Mouse (Mus musculus): ENCODE measurements around the gene Ikbip.

Ikbip gene

DNA sequence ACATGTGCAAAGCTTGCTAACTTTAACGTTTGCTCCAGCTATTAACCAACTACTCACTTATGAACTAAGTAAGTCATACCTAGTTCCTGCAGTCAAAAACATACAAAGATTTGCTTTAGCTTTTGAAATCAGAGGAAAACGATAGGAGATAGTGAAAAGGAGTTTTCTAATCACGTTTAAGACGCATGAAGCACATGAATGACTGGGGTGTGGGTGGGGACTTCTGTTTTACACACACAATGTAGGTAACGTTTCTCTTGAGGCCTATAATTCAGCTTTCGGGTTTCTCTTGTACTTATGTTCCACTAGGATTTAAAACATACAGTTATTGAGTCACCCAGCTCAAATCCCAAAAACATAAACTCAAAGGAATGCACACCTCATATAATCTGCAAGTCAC, 39.9 kb downstream of the Ikbip start:
- DNase-seq (ENCODE audit: low read depth) = peak; percentile 26

DNA sequence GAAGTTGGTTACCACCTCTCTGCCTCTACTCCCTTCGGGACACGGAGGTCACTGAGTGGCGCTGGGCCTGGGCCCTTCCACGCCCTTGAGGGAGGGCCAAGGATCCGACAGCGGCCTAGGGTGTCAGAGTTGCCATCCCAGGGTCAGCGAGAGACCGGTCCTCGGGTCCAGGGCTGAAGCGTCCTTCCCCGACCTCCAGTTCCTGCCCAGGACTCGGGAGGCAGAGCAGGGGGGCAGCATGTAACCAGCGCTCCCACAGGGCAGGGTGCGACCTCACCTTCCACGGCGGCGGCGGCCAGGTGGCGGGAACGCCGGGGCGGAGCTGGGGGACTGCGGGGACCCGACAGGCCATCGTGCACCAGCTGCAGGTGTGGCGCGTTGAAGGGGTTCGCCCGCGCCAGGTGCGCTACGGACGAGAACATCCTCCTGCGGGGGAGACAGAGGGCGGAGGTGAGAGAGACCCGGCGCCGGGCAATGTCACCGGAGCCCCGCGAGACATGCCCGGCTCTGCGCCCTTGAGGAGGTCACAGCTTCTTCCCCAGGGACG, 40.6 kb downstream of the Ikbip start:
- peak; percentile 45 for DNase-seq (ENCODE audit: low read depth)

DNA sequence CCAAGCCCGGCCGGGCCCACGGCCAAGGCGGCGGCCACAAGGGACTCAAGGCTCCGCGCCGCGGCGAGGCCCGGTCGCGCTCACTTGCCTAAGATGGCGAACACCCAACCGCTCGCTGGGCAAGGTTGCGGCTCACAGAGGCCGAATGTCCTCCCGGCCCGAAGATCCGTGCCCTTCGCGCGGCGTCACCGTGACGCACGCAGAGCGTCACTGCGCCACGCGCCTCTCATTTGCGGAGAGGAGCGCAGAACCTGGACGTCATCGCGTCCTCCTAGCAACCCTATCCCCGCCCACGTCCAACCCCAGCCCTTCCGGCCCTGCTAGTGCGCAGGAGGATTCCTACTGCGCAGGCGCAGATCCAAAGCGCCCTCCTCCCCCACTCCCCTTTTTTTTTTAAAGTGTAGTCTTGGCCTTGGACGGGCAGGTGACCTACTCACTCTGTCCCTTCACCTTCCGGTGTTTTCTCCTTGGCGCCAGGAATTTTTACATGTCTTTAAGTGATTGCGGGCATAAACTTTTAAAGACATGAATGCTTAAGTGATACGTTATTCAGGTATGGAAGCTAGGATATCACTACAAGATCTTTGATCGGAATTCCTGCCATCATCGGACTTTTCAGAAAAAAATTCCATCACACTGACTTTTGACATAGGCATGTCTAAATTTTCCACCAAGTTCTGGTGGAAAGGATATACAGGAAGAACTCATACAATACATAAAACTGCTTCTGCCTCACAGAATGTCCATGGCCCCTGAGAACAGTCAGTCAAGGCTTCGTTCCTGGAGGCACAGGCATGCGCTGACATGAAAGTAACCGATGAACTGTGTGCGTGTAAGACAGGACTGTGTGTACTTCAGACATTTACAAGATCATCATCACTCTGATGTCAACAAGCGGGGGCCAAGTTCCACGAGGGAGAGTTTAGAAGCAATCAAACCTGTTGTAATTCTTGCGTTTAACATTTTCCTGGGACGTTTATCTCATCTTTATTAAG, 41.4 kb downstream of the Ikbip start, which contains the start of gene Slc25a3:
Gene Slc25a3 (minus strand): TSS at position 232 of the 995 bp plus-strand sequence.
- DNase-seq (ENCODE audit: low read depth) = peak; percentile 100

DNA sequence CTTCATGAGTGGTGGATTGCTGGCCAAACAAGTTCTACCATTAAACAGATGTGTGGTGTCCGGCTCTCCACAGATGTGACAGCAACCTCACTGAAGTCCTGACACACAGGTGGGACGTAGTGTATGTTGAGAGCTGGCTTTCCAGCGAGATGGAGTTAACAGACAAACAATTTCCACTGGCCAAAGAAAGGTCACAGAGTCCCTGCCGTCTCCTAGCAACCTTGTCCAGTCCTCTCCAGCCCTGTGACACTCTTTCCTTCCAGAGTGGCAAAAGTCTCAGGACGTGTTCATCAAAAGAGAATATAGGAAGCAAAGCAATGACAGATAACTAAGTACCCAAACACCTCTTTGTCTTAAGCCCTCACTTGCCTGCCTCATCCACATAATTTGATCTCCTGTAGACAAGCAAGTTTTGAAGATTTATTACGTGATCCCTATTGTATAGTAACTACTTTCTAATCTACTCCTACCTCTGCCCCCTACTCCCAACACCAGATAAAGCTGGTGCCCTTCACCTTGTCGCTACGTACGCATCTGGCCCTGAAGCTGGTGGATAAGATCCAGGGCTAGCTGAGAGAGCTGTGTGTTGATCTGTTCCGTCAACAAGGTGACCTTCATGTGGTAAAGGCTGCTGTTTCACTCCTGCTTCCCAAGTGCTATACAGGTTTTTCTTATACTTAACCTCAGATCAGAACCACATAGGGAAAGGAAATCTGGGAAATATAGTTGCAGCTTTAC, 44.0 kb downstream of the Ikbip start:
- no peak for DNase-seq (ENCODE audit: low read depth)

DNA sequence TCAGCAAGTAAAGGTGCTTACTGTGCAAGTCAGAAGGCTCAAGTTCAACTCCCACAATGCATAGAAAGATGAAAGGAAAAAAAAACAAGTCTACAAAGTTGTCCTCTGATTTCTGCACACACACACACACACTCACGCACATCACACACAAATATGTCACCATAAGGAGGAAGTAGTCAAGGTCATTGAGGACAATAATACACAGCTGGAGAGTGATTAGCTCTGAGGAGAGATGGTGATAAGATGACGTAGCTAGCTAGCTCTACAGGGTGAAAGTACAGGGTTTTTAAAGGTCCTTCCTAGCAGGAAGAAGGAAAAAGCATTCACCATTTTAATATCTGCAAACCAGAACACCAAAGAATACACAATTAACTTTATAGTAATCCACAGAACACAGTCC, 44.7 kb downstream of the Ikbip start:
- no peak for DNase-seq (ENCODE audit: low read depth)

DNA sequence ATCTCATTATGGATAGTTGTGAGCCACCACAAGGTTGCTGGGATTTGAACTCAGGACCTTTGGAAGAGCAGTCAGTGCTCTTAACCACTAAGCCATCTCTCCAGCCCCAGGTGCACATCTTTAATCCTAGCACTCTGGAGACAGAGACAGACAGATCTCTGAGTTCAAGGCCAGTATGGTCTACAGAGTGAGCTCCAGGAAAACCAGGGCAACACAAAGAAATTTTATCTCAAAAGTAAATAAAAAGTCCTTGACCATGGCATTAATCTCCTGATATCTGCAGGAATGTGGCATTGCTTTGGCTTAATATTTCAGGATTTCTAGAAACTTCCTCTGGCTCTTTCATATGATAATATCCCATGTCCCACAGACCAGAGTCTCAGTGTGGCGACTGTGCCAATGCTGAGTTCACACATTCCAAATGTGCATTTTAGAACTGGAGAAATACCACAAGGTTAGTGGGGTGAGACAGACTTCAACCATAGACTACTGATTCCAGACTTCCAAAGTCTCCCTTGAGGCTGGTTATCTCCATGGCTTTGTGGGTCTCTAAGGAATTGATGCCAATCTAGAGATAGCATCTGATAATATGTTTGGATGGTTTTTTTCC, 45.9 kb downstream of the Ikbip start:
- DNase-seq (ENCODE audit: low read depth) = no peak

DNA sequence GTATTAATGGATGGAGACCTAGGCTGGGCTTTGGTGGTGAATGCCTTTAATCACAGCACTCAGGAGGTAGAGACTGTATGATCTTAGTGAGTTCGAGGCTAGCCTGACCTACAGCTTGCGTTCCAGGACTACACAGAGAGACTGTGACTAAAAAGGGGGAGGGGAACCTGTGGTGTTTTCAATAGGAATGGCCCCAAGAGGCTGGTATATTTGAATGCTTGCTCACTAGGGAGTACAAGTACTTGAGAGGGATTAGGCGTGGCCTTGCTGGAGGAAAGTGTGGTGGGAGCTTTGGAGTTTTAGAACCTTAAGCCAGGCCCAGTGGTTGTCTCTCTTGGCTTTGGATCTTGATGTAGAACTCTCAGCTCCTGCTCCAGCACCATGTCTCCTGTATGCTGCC, 48.1 kb downstream of the Ikbip start:
- DNase-seq (ENCODE audit: low read depth) = no peak

DNA sequence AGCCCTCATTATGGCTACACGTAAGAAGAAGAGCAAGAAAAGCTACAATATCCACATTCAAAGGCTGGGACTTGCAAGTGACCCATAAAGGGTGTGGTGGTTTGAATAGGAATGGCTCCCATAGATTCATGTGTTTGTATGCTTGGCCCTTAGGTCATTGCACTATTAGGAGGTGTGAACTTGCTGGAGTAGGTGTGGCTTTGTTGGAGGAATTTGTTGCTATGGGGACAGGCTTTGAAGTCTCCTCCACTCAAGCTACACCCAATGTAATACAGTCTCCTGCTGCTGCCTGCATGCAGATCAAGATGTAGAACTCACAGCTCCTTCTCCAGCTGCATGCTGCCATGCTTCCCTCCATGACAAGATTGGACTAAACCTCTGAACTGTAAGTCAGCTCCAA, 48.8 kb downstream of the Ikbip start:
- no peak for DNase-seq (ENCODE audit: low read depth)

DNA sequence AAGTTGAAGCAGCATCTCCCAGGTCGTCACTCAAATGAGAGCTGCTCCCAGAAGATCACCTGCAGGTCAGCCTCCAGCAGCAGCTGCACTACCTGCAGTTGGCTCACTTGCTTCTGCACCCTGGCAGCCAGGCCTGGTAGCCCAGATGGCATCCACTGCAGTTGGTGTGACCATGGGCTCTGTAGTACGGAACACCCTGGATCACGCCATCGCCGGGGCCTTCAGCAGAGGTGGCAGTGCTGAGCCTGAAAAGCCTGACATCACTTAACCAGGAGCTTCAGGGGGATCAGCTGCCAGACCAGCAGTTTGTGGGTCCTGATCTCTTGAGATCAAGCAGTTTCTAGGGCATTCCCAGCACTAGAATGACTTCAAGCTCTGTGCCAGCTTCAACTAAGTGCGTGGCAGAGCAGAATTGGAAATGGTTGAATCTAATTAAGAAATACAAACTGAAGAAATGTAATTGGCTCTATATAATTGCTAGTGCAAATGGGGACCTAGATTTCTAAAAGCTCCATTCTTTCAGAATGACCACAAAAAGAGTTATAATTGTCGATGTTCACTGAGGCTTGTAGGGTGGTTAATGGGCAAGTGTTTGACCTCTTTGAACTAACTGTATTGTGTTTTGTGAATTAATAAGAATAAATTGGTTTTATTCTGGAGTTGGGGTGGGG, 52.7 kb downstream of the Ikbip start:
- no peak for DNase-seq (ENCODE audit: low read depth)

DNA sequence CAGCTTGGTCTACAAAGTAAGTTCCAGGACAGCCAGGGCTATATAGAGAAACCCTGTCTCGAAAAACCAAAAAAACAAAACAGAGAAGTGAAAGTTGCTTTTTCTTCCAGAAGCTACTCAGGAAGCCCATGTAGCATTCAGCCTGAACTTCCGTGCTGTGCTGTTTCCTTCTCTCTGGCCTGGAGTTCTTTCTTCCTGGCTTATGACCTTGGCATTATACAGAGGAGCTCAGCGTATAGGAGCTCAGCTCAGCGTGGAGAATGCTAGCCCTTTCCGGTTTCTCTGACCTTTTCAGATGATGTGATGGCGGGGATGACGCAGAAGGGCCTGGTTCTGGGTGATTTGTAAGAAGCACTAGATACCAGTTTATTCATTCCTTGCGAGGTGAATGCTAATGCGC, 54.7 kb downstream of the Ikbip start:
- no peak for DNase-seq (ENCODE audit: low read depth)

DNA sequence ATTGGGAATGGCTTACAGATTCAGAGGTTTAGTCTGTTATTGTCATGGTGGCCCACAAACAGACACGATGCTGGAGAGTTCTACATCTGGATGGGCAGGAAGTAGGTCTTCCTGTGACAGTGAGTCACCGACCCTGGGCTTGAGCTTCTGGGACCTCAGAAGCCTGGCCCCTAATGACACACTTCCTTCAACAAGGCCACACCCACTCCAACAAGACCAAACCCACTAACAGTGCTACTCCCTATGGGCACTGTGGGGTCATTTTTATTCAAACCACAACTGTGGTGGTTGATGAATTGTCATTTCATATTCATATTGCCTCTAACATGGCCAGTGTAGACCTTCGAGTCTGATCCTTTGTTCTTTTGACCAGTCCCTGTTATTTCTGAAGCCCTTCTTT, 55.6 kb downstream of the Ikbip start:
- peak; percentile 44 for DNase-seq (ENCODE audit: low read depth)

DNA sequence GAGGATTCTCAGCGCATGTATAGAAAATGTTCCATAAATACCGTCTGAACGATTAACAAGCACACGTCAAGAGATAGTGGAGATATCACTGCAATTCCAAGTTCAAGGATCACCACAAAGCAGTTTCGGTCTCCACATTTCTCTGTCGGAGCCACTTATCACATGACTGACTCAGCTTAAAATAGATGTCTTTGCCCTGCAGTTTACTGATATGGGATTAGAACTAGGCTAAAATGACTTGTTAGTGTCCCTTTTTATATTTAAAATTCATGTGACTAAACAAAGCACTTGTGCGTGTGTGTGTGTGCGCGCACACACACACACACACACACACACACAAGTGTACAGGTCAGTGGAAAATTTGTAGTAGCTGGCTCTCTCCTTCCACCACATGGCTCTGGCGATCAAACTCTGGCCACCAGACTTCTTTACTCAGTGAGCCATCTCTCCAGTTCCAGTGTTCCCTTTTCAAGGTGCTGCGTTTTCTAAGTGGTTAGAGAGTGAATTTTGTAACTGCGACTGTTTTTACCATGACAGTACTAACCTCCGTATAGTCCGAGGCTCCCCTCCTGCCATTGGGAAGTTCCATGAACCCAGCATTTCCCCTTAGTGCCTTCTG, 56.5 kb downstream of the Ikbip start:
- DNase-seq (ENCODE audit: low read depth) = no peak

DNA sequence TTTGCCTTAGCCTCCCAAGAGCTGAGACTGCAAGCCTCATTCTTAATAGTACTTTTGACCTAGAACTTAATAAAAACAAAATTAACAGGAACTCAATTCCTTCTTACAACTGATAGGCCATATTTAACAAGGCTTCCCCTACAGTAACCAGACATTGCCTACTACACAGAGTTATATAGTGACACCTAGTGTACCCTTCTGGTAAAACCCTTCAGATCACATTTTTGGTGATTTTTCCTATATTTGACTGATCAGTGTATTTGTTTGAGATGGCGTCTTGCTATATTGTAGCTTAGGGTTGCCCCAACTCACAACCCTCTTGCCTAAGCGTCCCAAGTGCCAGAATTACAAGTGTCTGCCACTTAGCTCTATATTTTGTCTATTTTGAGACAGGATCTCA, 58.8 kb downstream of the Ikbip start:
- DNase-seq (ENCODE audit: low read depth) = peak; percentile 85

DNA sequence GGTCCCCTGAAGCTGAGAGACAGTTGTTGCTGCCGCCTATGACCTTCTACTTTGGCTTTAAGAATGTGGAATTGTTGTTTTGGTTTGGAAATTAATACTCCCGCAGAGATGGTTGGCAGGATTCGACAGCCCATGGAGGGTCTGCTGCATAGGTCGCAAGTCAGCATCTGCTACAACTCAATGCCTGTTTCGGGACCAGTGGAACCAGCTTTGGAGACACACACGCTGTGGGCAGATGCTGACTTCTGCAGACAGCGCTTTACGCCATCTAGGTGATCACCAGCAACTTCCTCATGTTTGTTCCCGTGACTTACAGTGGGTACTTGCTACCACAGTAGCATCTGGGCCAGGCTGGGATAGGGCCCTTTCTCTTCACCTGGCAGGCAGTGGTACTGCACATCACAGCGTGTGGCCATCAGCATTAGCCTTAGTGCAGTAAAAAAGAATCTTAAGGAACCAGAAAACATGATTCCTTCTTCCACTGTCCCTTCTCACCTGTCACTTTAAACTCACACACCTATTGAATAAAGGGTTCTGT, 60.0 kb downstream of the Ikbip start:
- DNase-seq (ENCODE audit: low read depth) = no peak

DNA sequence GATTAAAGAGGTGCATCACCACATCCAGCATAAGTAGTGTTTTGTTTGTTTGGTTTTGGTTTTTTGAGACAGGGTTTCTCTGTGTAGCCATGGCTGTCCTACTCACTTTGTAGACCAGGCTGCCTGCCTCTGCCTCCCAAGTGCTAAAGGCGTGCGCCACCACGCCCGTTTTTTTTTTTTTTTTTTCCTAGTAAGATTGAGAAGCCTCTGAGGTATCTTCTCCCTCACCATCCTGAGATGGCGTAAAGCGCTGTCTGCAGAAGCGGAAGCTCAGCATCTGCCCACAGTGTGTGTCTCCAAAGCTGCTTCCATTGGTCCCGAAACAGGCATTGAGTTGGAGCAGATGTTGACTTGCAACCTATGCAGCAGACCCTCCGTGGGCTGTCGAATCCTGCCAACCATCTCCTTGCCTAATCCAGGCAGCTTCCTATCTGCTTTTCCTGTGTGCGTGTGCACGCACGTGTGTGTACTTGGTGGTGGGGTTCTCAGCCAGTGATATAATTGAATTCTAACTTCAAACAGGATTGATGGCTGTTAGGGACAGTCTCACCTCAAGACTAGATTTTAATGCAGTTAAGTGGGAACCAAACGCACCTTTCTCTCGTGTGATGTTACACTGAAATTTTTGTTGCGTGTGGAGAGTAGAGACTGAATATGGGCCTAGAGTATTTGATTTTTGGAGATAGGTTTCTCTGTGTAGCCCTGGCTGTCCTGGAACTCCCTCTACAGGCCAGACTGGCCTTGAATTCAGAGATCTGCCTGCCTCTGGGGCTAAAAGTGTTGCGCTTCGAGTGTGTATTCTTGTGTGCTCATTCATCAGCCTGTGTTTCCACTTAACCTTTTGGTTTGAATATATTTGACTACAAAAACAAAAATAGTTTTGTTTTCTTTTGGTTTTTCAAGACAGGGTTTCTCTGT, 60.8 kb downstream of the Ikbip start:
- no peak for DNase-seq (ENCODE audit: low read depth)

DNA sequence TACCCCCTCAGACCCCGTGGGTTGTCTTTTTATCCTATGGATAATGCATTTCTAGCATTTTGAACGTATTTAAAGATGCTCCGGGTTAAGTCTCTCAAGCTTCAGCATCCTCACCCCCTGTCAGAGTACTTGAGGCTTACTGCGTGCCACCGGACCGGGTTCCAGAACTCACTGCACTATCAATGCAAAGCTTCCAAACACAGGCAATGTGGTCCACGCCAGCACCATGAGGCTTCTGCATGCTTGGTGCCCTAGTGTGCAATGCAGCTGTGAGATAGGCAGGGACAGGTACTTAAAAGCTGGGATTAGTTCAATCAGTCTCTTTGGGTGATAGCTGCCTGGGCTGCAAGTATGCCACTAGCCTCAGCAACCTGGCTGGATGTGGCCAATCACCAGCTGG, 62.7 kb downstream of the Ikbip start:
- DNase-seq (ENCODE audit: low read depth) = no peak

Data from NIH3T3 (cell line).